Mouse (Mus musculus): ENCODE measurements around the gene Xpo5.

DNA sequence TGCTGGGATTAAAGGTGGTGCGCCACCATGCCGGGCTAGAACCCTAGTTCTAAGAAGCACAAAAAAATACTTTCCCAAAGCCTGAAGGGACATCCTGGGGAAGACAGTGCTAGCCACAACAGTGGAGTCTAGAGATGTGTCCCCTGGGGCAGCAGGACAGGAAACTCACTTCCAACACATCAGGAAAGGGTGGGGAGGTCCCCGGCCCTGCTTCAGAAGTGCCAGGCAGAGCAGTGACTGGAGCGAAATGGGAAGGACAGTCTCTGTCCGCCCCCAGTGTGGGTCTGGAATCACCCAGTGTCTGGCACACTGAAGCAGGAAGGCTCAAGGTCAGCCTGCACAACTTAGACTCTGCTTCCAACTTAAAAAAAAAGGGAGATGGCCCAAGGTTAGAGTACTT is 70.1 kb downstream of the Xpo5 start:
- TF ChIP-seq CTCF (IDR thresholded peaks at IDR 0.05 in 2 of 3, conservative IDR thresholded peaks at IDR 0.05 in 1 of 3; ENCODE audit: control insufficient read depth in 1 of 3, insufficient read depth in 1 of 3, low read depth in 2 of 3, low read length in 3 of 3, poor library complexity in 1 of 3, severe bottlenecking in 1 of 3) (no peak), RAD21 (IDR thresholded peaks at IDR 0.05; ENCODE audit: low read depth, low read length) (no peak), MYC (IDR thresholded peaks at IDR 0.05; ENCODE audit: low read depth, low read length) (no peak), USF1 (IDR thresholded peaks at IDR 0.05; ENCODE audit: low read depth, low read length) (no peak)

Measured in MEL (cell line).